Mouse (Mus musculus): Measurements from ENCODE around the gene Kif5c. TPM values are rescaled to one million over a fixed set of nuclear protein-coding genes. Genes with fewer than 3 reads are reported as not detected.

The Kif5c gene
- total RNA-seq (2021), result 1 to 10 TPM in 1 of 2 experiments, under 1 TPM in 1; 0.24 to 1.1 TPM

DNA sequence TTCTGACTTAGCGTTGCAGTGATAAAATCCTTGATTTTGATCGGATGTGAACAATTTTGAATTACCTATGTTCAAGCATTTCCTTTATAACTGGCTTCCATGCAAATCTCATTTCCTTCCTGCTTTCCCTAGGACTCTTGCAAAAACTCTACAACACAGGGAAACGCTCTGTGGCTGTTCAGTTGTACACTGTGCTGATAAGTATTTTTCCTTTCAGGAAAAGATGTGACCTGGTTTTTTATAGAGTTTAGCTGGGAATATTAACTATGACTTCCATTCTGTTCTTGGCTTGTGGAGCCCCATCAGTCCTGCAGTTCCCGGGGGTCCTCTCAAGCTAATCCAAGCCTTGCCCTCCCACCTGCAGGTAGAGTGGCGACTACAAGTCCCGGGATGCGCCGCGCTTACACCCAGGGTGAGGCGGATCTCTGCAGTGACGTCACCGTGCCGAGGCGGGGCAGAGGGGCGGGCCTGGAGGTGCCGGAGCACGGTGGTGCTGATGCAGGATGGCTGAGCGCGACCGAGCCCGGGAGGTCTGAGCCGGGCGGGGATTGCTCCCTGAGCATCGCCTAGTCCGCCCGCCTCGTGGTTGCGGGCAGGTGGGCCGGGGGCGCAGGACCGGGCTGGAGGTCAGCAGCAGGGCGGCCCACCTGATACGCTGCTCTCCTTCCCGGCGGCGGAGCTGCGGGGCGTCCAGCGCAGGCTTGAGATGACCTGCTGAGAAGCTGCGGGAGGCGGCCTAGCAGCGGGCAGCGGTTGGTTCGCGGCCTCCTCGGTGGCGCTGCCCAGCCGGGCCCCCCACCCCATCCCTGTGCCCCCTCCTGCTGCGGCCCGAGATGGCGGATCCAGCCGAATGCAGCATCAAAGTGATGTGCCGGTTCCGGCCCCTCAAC is at the start of gene Kif5c:
Gene Kif5c, plus strand, starts transcription at position 470 of the 890 bp plus-strand sequence.
- DNase-seq, result peak; percentile 74 to 78
- intact Hi-C loops (cut with DNase I), result no loop called here

GRCm38 (mm10) chr2:49569862-49570777 is 49.0 kb upstream of the Kif5c start:
- DNase-seq, result peak; percentile 34 to 47
- intact Hi-C loops (cut with DNase I), result no loop called here

GRCm38 (mm10) chr2:49570778-49571101 is 48.4 kb upstream of the Kif5c start:
- intact Hi-C loops (cut with DNase I), result no loop called here
- no peak for DNase-seq

- intact Hi-C loops (cut with DNase I), result no loop called here
Measured at GRCm38 (mm10) chr2:49571159-49571920, 47.8 kb upstream of the Kif5c start.

GRCm38 (mm10) chr2:49572111-49572642 is 46.9 kb upstream of the Kif5c start:
- intact Hi-C loops (cut with DNase I), result no loop called here
- DNase-seq, result no peak

More at GRCm38 (mm10) chr2:49571159-49571920, 47.8 kb upstream of the Kif5c start:
- DNase-seq, result no peak

DNA sequence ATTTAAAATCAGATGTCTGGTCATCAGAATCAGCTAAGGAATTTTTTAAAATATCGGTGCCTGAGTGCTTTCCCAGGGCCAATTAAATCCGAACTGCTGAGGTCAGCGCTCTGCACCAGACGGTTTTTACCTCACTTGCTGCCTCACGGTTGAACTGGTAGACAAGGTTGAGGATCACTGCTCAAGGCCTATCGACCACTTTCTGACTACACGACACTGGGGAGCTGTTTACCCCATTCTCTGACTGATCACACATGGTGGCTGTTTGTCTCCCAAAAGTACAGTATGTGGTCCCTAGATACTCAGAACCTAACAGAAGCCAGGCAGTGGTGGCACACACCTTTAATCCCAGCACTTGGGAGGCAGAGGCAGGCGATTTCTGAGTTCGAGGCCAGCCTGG is 46.4 kb upstream of the Kif5c start:
- intact Hi-C loops (cut with DNase I), result no loop called here
- no peak for DNase-seq

DNA sequence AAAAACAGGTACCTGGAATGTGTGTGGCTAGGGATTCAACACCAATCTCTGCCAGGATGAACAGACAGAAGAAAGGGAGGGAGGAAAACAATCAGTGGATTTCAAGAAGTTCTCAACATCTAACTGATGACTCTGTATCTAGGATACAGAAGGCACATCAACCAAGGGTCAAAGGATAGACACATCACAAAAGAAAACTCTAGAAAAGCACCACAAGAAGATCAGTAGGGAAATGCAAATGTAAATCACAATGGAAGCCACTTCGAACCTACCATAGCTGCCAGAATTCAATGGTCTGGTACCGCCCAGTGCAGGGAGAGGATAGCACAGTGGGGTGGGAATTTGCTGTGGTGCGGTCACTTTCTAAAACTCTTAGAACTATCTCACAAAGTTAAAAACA is 45.8 kb upstream of the Kif5c start:
- intact Hi-C loops (cut with DNase I), result no loop called here
- no peak for DNase-seq

DNA sequence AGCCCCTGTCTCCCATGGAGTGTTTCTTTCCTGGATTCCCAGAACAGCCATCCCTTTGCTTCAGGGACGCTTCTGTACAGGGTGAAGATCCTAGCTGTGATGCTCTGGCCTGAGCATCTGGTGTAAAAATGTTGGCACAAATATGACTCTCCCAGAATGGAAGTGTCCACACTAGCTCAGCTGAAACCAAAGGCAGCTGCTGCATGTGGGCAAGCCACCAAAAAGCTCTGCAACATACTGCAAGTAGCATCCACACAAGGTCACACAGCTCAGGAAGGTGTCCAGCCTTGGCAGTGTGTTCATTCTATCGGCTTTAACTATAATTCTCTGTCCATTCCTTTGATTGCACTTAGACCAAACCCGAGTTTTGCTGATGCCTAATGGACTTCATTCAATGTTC is 38.5 kb upstream of the Kif5c start:
- intact Hi-C loops (cut with DNase I), result no loop called here

GRCm38 (mm10) chr2:49582546-49582945 is 36.6 kb upstream of the Kif5c start:
- DNase-seq, result no peak
- intact Hi-C loops (cut with DNase I), result no loop called here

More for the DNA sequence above, 38.5 kb upstream of the Kif5c start:
- DNase-seq, result no peak

GRCm38 (mm10) chr2:49583311-49583710 is 35.8 kb upstream of the Kif5c start:
- intact Hi-C loops (cut with DNase I), result no loop called here
- no peak for DNase-seq

- intact Hi-C loops (cut with DNase I), result no loop called here
- no peak for DNase-seq
Measured at GRCm38 (mm10) chr2:49590450-49590849, 28.6 kb upstream of the Kif5c start.

- no peak for DNase-seq
- intact Hi-C loops (cut with DNase I), result no loop called here
Measured at GRCm38 (mm10) chr2:49592926-49593325, 26.2 kb upstream of the Kif5c start.

DNA sequence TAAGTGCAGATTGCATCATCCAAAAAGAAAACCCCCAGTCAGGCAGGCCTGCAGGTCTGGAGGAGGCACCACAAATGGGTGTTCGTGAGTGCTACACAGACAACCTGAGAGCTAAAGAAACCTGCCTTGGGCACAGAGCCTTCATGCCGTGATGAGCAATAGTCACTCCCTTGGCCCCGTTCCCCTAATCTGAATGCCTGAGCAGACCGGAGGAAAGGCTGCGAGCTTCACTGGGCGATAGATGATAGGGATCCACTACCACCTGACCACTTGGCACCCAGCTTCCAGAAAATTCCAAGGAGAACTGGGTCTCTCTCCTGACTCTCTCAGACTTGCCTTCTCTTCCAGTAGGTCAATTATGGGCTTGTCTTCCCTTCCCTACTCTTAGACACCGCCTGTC is 24.2 kb upstream of the Kif5c start:
- intact Hi-C loops (cut with DNase I), result no loop called here
- no peak for DNase-seq

DNA sequence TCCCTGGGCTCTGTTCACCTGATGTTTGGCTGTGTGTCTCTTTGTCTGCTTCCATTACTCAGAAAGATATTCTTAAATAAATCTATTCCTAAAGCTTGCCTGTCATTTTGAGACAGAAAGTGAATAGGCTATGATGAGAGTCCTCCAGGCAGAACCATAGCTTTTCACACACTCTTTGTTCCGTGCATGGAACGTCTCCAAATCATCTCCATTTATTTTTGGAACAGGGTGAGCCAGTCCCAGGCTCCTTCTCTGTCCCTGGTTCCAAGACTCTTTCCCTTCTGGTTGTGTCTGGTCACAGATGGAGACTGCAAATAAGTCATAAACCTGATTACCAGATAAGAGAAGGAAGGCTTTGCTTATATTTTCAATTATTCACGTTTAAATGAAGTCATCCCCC is 22.8 kb upstream of the Kif5c start:
- intact Hi-C loops (cut with DNase I), result no loop called here
- no peak for DNase-seq

- intact Hi-C loops (cut with DNase I), result no loop called here
- DNase-seq, result no peak
Measured at GRCm38 (mm10) chr2:49600021-49600681, 18.9 kb upstream of the Kif5c start.

DNA sequence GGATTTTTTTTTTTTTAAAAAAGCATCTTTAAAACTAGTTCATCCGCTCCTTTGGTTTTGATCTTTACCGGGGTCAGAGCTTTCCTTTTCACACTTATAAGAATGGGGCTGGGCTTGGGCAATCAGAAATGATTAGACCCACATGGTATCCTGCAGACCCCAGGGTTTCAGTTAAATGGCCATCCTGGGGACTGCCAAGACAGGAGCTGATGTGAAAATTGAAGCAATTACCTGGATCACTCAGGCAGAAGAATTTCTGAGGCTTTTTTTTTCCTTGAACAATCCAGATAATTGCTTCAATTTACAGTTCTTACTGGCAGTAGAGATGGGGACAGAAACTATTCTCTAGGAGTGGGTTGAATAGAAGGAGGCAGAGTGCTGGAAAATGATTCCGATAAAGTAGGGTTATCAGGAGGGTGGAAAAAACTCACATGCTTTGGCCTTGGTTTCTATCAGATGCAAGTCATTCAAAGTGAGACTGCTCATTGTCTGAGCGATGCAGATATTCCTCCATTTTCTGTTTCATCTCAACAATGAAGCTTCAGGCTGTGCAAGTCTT is 16.2 kb upstream of the Kif5c start:
- intact Hi-C loops (cut with DNase I), result no loop called here
- no peak for DNase-seq

- intact Hi-C loops (cut with DNase I), result no loop called here
- DNase-seq, result no peak
Measured at GRCm38 (mm10) chr2:49609611-49610010, 9.5 kb upstream of the Kif5c start.

DNA sequence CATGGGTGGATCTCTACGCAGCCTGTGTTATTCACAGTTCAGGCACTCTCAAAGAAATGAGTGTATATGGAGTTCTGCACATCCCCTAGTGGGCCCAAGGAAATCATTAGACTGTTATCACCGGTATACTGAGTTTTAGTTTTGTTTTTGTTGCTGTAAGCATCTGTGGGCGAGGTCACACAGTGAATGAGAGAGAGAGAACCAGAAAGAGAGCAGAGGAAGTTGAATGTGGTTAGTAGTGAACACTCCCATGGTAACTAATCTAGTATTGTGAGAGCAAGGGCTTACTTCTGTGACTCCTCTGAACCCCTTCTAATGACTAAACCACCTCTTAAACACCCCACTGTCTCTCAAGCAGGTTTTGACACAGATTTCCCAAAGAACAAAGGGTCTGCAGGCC is 2.3 kb upstream of the Kif5c start:
- no peak for DNase-seq
- intact Hi-C loops (cut with DNase I), result no loop called here

- DNase-seq, result peak in 1 of 2 experiments; percentile 2
- intact Hi-C loops (cut with DNase I), result no loop called here
Measured at GRCm38 (mm10) chr2:49619719-49620522, 823 bp downstream of the Kif5c start.
